Mouse (Mus musculus) ES-Bruce4 (cell line): ENCODE data around the gene Tctex1d2.

Experiments used
- CTCF ChIP-seq: IDR thresholded peaks from one replicate; pipeline ENCODE4 v1.8.1; 2011; ENCODE audit warnings: low read depth, low read length
- POLR2A ChIP-seq: IDR thresholded peaks from one replicate; pipeline ENCODE4 v1.8.1; 2011; ENCODE audit warnings: low read length; ENCODE audit not compliant: insufficient read depth

GRCm38 (mm10) chr16:32401335-32401965 lies 18.1 kb upstream of the Tctex1d2 start:
- TF ChIP-seq CTCF, result no peak
- TF ChIP-seq POLR2A, result no peak
